Mouse (Mus musculus): Measurements from ENCODE around the gene Tyro3.

The Tyro3 gene

DNA sequence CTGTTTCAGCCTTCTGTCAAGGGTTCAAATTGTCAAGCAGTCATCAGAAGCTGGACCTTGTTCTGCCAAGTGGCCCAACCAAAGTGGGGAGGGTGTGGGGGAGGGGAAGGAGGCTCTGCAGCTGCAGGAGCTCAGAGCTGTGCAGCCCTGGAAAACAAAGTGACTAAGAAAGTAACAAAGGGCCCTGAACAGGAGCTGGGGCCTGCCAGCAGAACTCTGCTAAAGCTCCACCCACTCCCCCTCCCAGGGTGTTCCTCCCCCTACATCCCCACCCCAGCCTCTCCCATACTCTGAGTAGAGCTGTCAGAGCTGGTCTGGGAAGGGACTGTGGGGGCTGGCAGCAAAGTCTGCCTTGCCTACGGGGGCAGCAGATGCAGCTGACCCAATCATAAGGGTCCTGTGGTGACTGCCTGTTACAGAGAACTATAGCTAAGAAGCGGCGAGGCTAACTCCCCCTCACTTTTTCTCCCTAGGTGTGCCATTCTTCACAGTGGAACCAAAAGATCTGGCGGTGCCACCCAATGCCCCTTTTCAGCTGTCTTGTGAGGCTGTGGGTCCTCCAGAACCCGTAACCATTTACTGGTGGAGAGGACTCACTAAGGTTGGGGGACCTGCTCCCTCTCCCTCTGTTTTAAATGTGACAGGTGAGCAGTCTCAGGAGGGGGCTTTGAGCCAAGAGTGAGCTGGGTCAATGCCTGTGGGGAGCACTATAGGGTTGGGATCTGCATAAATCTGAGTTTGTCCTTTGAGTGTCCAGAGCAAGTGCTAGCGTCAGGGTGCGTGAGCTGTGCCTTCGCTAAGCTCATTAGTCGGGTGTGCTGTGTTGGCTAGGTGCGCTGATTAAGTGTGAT, 5.5 kb downstream of the Tyro3 start:
- in situ Hi-C loops (cut with MboI; ENCODE audit: low pct_unique_long_range_greater_than_20kb in 1 of 2, low sequenced_read_pairs in 2 of 2, unreplicated experiment in 1 of 2), result no loop called here

GRCm38 (mm10) chr2:119803618-119804274, 6.2 kb downstream of the Tyro3 start:
- in situ Hi-C loops (cut with MboI; ENCODE audit: low pct_unique_long_range_greater_than_20kb in 1 of 2, low sequenced_read_pairs in 2 of 2, unreplicated experiment in 1 of 2), result no loop called here

GRCm38 (mm10) chr2:119804275-119804628, 6.7 kb downstream of the Tyro3 start:
- in situ Hi-C loops (cut with MboI; ENCODE audit: low pct_unique_long_range_greater_than_20kb in 1 of 2, low sequenced_read_pairs in 2 of 2, unreplicated experiment in 1 of 2), result no loop called here

DNA sequence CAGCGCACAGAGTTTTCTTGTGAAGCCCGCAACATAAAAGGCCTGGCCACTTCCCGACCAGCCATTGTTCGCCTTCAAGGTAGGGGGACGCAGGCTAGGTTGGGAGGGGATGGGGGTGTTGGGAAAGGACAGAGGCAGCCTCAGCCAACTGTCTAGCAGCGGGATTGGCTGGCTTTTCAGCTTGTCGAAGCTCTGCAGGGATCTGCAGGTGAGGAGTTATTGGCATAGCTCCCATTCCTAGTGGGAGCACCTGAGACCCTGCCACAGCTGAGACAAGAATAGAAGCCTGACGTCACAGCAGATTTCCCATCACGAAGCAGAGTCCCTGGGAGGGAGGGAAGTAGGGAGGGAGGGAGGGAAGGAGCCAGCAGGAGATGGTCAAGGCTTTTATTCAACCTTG, 7.2 kb downstream of the Tyro3 start:
- in situ Hi-C loops (cut with MboI; ENCODE audit: low pct_unique_long_range_greater_than_20kb in 1 of 2, low sequenced_read_pairs in 2 of 2, unreplicated experiment in 1 of 2), result no loop called here

- in situ Hi-C loops (cut with MboI; ENCODE audit: low pct_unique_long_range_greater_than_20kb in 1 of 2, low sequenced_read_pairs in 2 of 2, unreplicated experiment in 1 of 2), result no loop called here
These were observed 8.0 kb downstream of the Tyro3 start for GRCm38 (mm10) chr2:119805536-119805935.

GRCm38 (mm10) chr2:119808438-119808837, 10.9 kb downstream of the Tyro3 start:
- in situ Hi-C loops (cut with MboI; ENCODE audit: low pct_unique_long_range_greater_than_20kb in 1 of 2, low sequenced_read_pairs in 2 of 2, unreplicated experiment in 1 of 2), result no loop called here

DNA sequence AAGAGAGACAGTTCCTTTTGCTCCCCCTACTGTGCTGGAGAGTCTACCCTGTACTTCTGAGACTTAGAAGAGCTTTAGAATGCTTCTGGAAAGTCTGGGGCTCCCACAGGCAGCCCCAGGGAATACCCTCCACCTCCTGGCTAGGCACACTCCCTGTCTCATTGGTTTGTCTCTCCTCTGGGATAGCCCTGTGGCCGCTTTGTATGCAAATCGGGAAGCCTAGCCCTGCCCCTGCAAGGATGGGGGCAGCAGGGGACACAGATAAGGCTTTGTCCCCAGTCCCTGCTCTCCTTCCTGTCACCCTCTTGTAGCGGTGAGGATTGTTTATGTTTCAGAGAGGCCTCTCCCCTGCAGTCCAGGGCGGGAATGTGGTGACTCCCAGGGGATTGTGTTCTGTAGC, 11.3 kb downstream of the Tyro3 start:
- in situ Hi-C loops (cut with MboI; ENCODE audit: low pct_unique_long_range_greater_than_20kb in 1 of 2, low sequenced_read_pairs in 2 of 2, unreplicated experiment in 1 of 2), result no loop called here

DNA sequence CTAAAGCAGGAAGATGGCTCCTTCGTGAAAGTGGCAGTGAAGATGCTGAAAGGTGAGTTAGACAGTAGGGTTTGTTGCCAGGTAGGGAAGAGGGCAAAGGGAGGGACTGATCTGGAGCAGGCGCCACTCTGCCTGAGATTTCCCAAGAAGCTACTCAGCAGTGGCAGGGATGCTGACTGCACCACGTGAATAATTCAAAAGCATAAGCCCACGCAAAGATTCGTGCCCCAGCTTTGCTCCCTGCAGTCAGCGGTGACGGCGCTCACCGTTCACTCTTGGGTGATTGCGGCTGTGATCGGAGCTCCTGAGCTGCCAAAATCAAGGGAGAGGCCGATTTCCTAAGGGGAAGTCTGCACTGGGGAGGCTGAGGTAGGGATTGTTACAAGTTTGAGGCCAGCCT, 13.4 kb downstream of the Tyro3 start:
- in situ Hi-C loops (cut with MboI; ENCODE audit: low pct_unique_long_range_greater_than_20kb in 1 of 2, low sequenced_read_pairs in 2 of 2, unreplicated experiment in 1 of 2), result no loop called here

DNA sequence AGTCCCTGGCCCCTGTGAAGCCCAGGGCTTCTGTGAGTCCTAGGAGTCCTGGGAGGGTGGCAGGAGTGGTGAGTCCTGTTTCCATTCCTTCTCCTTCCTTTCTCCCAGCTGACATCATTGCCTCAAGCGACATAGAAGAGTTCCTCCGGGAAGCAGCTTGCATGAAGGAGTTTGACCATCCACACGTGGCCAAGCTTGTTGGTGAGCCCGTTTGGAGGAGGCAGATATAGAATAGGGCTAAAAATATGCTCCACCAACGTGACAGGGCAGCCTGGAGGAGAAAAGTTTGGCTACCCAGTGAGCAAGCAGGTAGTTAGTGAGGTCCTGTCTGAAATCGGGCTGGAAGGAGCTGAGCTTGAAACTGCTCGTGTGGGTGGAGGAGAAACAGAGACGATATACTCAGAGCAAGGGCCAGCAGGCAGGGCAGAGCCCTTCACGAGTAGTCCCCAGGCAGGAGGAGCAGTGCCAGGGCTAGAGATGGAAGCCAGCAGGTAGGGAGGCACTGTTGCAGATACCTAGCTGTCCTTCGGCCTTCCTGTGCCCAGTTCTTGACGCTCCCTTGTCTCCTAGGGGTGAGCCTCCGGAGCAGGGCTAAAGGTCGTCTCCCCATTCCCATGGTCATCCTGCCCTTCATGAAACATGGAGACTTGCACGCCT, 14.1 kb downstream of the Tyro3 start:
- in situ Hi-C loops (cut with MboI; ENCODE audit: low pct_unique_long_range_greater_than_20kb in 1 of 2, low sequenced_read_pairs in 2 of 2, unreplicated experiment in 1 of 2), result no loop called here

DNA sequence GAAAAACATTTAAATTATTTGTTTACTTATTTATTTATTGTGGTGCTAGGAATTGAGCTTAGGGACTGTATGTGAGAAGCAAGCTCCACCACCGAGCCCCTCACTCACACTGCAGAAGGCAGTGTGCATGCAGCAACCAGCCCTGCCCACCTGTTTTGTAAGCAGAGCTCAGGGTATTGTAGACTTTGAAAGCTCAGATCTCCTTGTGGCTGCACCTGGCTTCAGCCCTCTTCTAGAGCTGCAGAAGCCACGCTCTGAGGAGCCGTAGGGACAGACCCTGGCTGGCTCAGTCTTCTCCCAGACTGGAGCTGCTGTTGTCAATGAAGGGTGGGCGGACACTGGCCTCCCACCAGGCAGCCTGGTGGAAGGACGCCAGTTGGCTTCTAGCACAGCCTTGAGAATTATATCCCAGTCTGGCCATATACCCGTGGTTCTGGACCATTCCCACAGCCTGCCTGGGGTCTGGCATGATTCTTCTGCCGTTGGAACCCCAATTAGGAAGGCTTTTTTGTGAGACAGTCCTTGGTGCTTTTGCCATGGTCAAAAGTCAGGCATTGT, 16.9 kb downstream of the Tyro3 start:
- in situ Hi-C loops (cut with MboI; ENCODE audit: low pct_unique_long_range_greater_than_20kb in 1 of 2, low sequenced_read_pairs in 2 of 2, unreplicated experiment in 1 of 2), result no loop called here

DNA sequence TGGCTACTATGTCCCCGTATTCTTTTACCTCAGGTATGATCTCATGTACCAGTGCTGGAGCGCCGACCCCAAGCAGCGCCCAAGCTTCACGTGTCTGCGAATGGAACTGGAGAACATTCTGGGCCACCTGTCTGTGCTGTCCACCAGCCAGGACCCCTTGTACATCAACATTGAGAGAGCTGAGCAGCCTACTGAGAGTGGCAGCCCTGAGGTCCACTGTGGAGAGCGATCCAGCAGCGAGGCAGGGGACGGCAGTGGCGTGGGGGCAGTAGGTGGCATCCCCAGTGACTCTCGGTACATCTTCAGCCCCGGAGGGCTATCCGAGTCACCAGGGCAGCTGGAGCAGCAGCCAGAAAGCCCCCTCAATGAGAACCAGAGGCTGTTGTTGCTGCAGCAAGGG, 19.1 kb downstream of the Tyro3 start:
- in situ Hi-C loops (cut with MboI; ENCODE audit: low pct_unique_long_range_greater_than_20kb in 1 of 2, low sequenced_read_pairs in 2 of 2, unreplicated experiment in 1 of 2), result no loop called here

DNA sequence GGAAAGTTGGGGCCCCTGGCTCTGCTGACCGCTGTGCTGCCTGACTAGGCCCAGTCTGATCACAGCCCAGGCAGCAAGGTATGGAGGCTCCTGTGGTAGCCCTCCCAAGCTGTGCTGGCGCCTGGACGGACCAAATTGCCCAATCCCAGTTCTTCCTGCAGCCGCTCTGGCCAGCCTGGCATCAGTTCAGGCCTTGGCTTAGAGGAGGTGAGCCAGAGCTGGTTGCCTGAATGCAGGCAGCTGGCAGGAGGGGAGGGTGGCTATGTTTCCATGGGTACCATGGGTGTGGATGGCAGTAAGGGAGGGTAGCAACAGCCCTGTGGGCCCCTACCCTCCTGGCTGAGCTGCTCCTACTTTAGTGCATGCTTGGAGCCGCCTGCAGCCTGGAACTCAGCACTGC, 19.5 kb downstream of the Tyro3 start:
- in situ Hi-C loops (cut with MboI; ENCODE audit: low pct_unique_long_range_greater_than_20kb in 1 of 2, low sequenced_read_pairs in 2 of 2, unreplicated experiment in 1 of 2), result no loop called here

GRCm38 (mm10) chr2:119818668-119819272, 21.2 kb downstream of the Tyro3 start:
- in situ Hi-C loops (cut with MboI; ENCODE audit: low pct_unique_long_range_greater_than_20kb in 1 of 2, low sequenced_read_pairs in 2 of 2, unreplicated experiment in 1 of 2), result no loop called here

- in situ Hi-C loops (cut with MboI; ENCODE audit: low pct_unique_long_range_greater_than_20kb in 1 of 2, low sequenced_read_pairs in 2 of 2, unreplicated experiment in 1 of 2), result no loop called here
These were observed 23.6 kb downstream of the Tyro3 start for GRCm38 (mm10) chr2:119821136-119821535.

DNA sequence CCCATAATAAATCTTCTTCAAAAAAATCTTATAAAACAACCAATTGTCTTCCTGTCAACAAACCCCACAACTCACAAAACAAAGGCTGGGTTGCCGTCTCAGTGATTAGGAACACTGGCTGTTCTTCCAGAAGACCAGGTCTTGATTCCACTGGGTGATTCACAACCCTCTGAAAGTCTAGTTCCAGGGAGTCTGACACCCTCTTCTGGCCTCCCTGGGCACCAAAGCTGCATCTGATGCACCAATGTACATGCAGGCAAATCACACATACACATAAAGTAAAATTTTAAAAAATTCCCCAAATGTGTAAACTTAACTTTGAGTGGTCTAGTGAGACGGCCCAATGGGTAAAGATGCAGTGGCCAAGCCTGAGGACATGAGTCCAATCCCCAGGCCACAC, 33.0 kb downstream of the Tyro3 start:
- in situ Hi-C loops (cut with MboI; ENCODE audit: low pct_unique_long_range_greater_than_20kb in 1 of 2, low sequenced_read_pairs in 2 of 2, unreplicated experiment in 1 of 2), result no loop called here

GRCm38 (mm10) chr2:119834231-119834630, 36.7 kb downstream of the Tyro3 start:
- in situ Hi-C loops (cut with MboI; ENCODE audit: low pct_unique_long_range_greater_than_20kb in 1 of 2, low sequenced_read_pairs in 2 of 2, unreplicated experiment in 1 of 2), result no loop called here

DNA sequence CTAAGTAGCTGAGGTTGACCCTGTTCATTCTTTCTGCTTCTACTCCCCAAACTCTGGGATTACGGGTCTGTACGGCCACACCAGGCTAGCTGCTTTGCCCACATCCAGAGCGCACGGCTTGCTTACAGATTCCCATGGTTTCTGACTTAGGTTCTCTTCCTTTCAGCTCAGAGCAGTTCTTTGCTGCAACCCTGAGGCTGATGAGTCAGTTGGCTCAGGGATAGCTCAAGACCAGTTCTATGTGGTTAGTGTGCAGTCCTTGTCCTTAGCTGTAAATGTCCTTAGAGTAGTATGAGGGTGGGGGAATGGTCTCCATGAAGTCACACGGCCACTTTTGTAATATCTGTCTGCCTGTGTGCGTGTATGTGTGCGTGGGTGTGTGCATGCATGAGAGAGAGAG, 40.1 kb downstream of the Tyro3 start:
- in situ Hi-C loops (cut with MboI; ENCODE audit: low pct_unique_long_range_greater_than_20kb in 1 of 2, low sequenced_read_pairs in 2 of 2, unreplicated experiment in 1 of 2), result no loop called here

DNA sequence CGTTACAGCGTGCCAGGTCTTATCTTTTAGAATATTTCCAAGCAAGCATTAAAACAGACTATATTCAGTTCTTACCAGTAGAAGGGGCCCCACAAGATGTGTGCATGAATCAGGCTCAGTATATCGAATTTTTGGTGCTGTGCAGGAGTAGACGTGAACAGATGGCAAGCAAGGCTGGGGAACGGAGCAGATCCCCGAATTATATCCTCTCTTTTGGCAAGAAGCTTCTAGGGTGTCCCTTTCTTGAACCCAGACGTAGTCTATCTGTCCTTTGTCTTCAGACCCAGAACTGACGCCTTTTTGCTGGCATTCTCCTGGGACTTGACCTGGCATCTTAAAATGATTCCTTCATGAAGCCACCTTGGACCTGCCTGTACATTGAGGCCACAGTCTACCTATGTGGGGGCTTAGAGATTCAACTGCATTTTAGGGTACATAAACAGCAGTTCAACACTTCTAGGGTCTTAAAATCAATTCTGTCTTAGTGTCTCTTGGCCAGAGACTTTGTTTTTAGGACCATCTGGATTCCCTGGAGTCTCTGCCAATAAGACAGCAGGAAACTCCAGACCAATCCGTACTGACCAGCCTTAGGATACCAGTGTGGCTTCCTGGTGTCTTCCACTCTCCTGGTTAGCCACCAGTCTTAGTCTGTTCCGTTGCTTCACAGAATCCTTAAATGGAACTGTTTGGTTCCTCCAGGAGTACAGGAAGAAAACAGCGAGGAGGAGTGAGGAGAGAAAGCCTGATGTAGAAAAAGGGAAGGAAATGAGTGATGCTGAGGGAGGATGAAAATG, 41.0 kb downstream of the Tyro3 start:
- in situ Hi-C loops (cut with MboI; ENCODE audit: low pct_unique_long_range_greater_than_20kb in 1 of 2, low sequenced_read_pairs in 2 of 2, unreplicated experiment in 1 of 2), result no loop called here
